Comparison of ENCODE assay signal across 8 mouse cellular contexts in genomic region chr9:124128379-124128778, GRCm38 (mm10). TPM values are rescaled to one million over a fixed set of nuclear protein-coding genes. Genes with fewer than 3 reads are reported as not detected.
A peak's percentile ranks its signal among the peaks of the same experiment; 100 is the strongest.
DNase-seq lines count a peak whose midpoint lies in the region; ATAC-seq and TF ChIP-seq lines count a peak whose summit lies in the region.

No protein-coding gene starts in this region.

- intact Hi-C loops in heart, postnatal 10 days (cut with DNase I), result loop anchor here (5.0 kb wide), 4 partner anchors 96 to 299 kb away; no protein-coding TSS in a partner anchor

- H3K9ac ChIP-seq in hindbrain, embryonic 16.5 days (ENCODE audit: low read depth, low read length), result no peak overlapping the region
- H3K9ac ChIP-seq in CH12.LX (ENCODE audit: insufficient read depth, low read depth), result no peak overlapping the region

- no peak for ATAC-seq in hindbrain, embryonic 16.5 days
- peak; percentile 77 for ATAC-seq in megakaryocyte-erythroid progenitor cell, adult 5-6 weeks (replicated peaks; ENCODE audit: low FRiP score, low TSS enrichment, poor library complexity, severe bottlenecking)

- no peak for TF ChIP-seq POLR2A in CH12.LX (IDR thresholded peaks at IDR 0.05; ENCODE audit: low read depth, low read length)

- H3K27me3 ChIP-seq in hindbrain, embryonic 10.5 days (ENCODE audit: insufficient read depth, poor library complexity, severe bottlenecking), result no peaks in the 10 kb centered on the region
- no peaks in the 10 kb centered on the region for H3K27me3 ChIP-seq in hindbrain, embryonic 16.5 days (replicated peaks; ENCODE audit: control insufficient read depth, insufficient read depth, low read length)
- H3K27me3 ChIP-seq in CH12.LX (replicated peaks), result no peaks in the 10 kb centered on the region

- H3K36me3 ChIP-seq in hindbrain, embryonic 10.5 days, result no peaks in the 10 kb centered on the region
- H3K36me3 ChIP-seq in hindbrain, embryonic 16.5 days (ENCODE audit: control insufficient read depth, insufficient read depth, low read length), result no peaks in the 10 kb centered on the region
- no peaks in the 10 kb centered on the region for H3K36me3 ChIP-seq in CH12.LX (replicated peaks in 1 of 2; ENCODE audit: control insufficient read depth in 1 of 2, insufficient read depth in 1 of 2, low read length in 1 of 2)

- peak; percentile 25 for DNase-seq in hindbrain, embryonic 10.5 days (ENCODE audit: low spot score)
- peak; percentile 70 for DNase-seq in CH12.LX (ENCODE audit: extremely low read depth)
- DNase-seq in c-Kit-negative CD71-positive TER-119-positive erythroid progenitor cells, embryonic 14.5 days (ENCODE audit: low read depth, low spot score), result peak; percentile 45
- peak; percentile 65 to 83 for DNase-seq in heart, postnatal 10 days
- DNase-seq in left cerebral cortex, adult 18-20 months (ENCODE audit: low spot score in 2 of 2), result peak; percentile 15 to 51
- peak; percentile 44 for DNase-seq in thymus, postnatal 25 days

- TF ChIP-seq EP300 in CH12.LX (IDR thresholded peaks at IDR 0.05; ENCODE audit: low read length), result no peak

- TF ChIP-seq RAD21 in CH12.LX (IDR thresholded peaks at IDR 0.05; ENCODE audit: low read depth, low read length), result peak; percentile 93

- H3K4me2 ChIP-seq in hindbrain, embryonic 16.5 days (ENCODE audit: low read length), result no peak overlapping the region
- H3K4me2 ChIP-seq in CH12.LX (ENCODE audit: insufficient read depth, low read depth, poor library complexity, severe bottlenecking), result no peak overlapping the region

- in situ Hi-C loops in CH12.LX (cut with MboI; ENCODE audit: low pct_ligation_motif_present, low pct_unique_long_range_greater_than_20kb, low sequenced_read_pairs), result loop anchor here (5.0 kb wide), 1 partner anchor 91 kb away; no protein-coding TSS in a partner anchor

- H3K79me2 ChIP-seq in CH12.LX (replicated peaks; ENCODE audit: control insufficient read depth, extremely low read depth, insufficient read depth, poor library complexity, severe bottlenecking), result no peaks in the 10 kb centered on the region

- H3K9me3 ChIP-seq in hindbrain, embryonic 10.5 days, result no peaks in the 10 kb centered on the region
- no peaks in the 10 kb centered on the region for H3K9me3 ChIP-seq in hindbrain, embryonic 16.5 days (ENCODE audit: control insufficient read depth, low read length)
- H3K9me3 ChIP-seq in CH12.LX (replicated peaks; ENCODE audit: low read length), result no peaks in the 10 kb centered on the region

- WGBS in hindbrain, embryonic 10.5 days, result 2% methylated on average over 1 of the region's 1 CpGs
- 0% methylated on average over 1 of the region's 1 CpGs for WGBS in hindbrain, embryonic 16.5 days

- no peak overlapping the region for H3K4me3 ChIP-seq in hindbrain, embryonic 10.5 days
- H3K4me3 ChIP-seq in hindbrain, embryonic 16.5 days (ENCODE audit: low read length), result no peak overlapping the region
- no peak overlapping the region for H3K4me3 ChIP-seq in CH12.LX (replicated peaks in 1 of 3; ENCODE audit: low read depth in 2 of 3, low read length in 2 of 3, poor library complexity in 1 of 3)

- no peaks in the 10 kb centered on the region for H3K4me1 ChIP-seq in hindbrain, embryonic 10.5 days (replicated peaks)
- no peaks in the 10 kb centered on the region for H3K4me1 ChIP-seq in hindbrain, embryonic 16.5 days (ENCODE audit: control insufficient read depth, insufficient read depth, low read depth, low read length)
- H3K4me1 ChIP-seq in CH12.LX (ENCODE audit: control insufficient read depth in 1 of 2, insufficient read depth in 2 of 2), result peaks cover 0 to 29% of the 10 kb centered on the region in 2 experiments; a peak in 2 of 4 replicates

- peak; percentile 48 to 89 for TF ChIP-seq CTCF in CH12.LX (conservative IDR thresholded peaks at IDR 0.05 in 1 of 2, IDR thresholded peaks at IDR 0.05 in 1 of 2; ENCODE audit: low read depth in 2 of 2, low read length in 2 of 2)

- no peak overlapping the region for H3K27ac ChIP-seq in hindbrain, embryonic 10.5 days
- H3K27ac ChIP-seq in hindbrain, embryonic 16.5 days (ENCODE audit: low read depth, low read length), result no peak overlapping the region
- no peak overlapping the region for H3K27ac ChIP-seq in CH12.LX (ENCODE audit: insufficient read depth, low read depth)

- dilution Hi-C loops in CH12.LX (cut with MboI; ENCODE audit: extremely low pct_ligation_motif_present, extremely low pct_unique_long_range_greater_than_20kb, low sequenced_read_pairs), result no loop called here

TF ChIP-seq in CH12.LX, 34 proteins besides CTCF, POLR2A, EP300 and RAD21:
- no peak for TF ChIP-seq NRF1 (IDR thresholded peaks at IDR 0.05; ENCODE audit: low read depth, low read length)
- no peak for TF ChIP-seq ZNF384 (IDR thresholded peaks at IDR 0.05; ENCODE audit: low read depth, low read length)
- TF ChIP-seq IRF4 (IDR thresholded peaks at IDR 0.05; ENCODE audit: low read depth, low read length), result no peak
- no peak for TF ChIP-seq ETS1 (conservative IDR thresholded peaks at IDR 0.05; ENCODE audit: low read depth, low read length)
- peak; percentile 33; the same call in 1 of the 2 replicates for TF ChIP-seq MYC (IDR thresholded peaks at IDR 0.05; ENCODE audit: low read depth, low read length)
- TF ChIP-seq POLR2AphosphoS2 (IDR thresholded peaks at IDR 0.05; ENCODE audit: low read depth, low read length), result no peak
- no peak for TF ChIP-seq TCF12 (IDR thresholded peaks at IDR 0.05; ENCODE audit: low read depth, low read length)
- TF ChIP-seq TBP (conservative IDR thresholded peaks at IDR 0.05; ENCODE audit: low read depth, low read length), result no peak
- TF ChIP-seq MAX (IDR thresholded peaks at IDR 0.05; ENCODE audit: low read length), result no peak
- no peak for TF ChIP-seq USF2 (conservative IDR thresholded peaks at IDR 0.05; ENCODE audit: low read depth, low read length)
- TF ChIP-seq ZC3H11A (IDR thresholded peaks at IDR 0.05; ENCODE audit: low read depth, low read length), result peak; percentile 65
- TF ChIP-seq HCFC1 (IDR thresholded peaks at IDR 0.05; ENCODE audit: low read depth, low read length), result no peak
- TF ChIP-seq CHD1 (IDR thresholded peaks at IDR 0.05; ENCODE audit: low read depth, low read length), result no peak
- TF ChIP-seq SMC3 (IDR thresholded peaks at IDR 0.05; ENCODE audit: low read depth, low read length), result peak; percentile 83
- TF ChIP-seq KAT2A (IDR thresholded peaks at IDR 0.05; ENCODE audit: insufficient replicate concordance, low read length), result no peak
- TF ChIP-seq ZKSCAN1 (IDR thresholded peaks at IDR 0.05; ENCODE audit: borderline replicate concordance, low read depth, low read length), result no peak
- TF ChIP-seq ZMIZ1 (IDR thresholded peaks at IDR 0.05; ENCODE audit: low read depth, low read length), result no peak

RNA-seq across cellular contexts. Expression of gene Ccr5, which starts 7.0 kb away (rescaled TPM):
- 0.76 and 0.78 TPM in 2 replicates for polyA plus RNA-seq in hindbrain, embryonic 10.5 days (2016; fragmentation: Nextera tagmentation; extraction: Ambion mirVana)
- polyA plus RNA-seq in hindbrain, embryonic 16.5 days (2015; fragmentation: Nextera tagmentation; extraction: Ambion mirVana), result 0.66 and 1.1 TPM in 2 replicates
- 1.0 and 1.2 TPM in 2 replicates for total RNA-seq in CH12.LX (2012; rRNA removed)
- 0.54 and 0.86 TPM in 2 replicates for total RNA-seq in CH12.LX (2014; rRNA removed)
- polyA plus RNA-seq in CH12.LX (2012; ENCODE audit: insufficient read length, low read depth), result 1.8 and 2.1 TPM in 2 replicates
- total RNA-seq in heart, postnatal 10 days (2021), result 1 to 10 TPM in 1 of 2 experiments, under 1 TPM in 1; 0.89 to 2.2 TPM
- 1 to 10 TPM; 4.3 to 7.2 TPM for total RNA-seq in left cerebral cortex, adult 18-20 months (2021)
- not detected in 2 replicates for total RNA-seq in megakaryocyte-erythroid progenitor cell, adult 5-6 weeks (2014; fragmentation: Nextera tagmentation)
- total RNA-seq in megakaryocyte-erythroid progenitor cell, adult 5-6 weeks (2017), result 0.27 and 5.4 TPM in 2 replicates

RNA-seq across cellular contexts. Expression of gene Ccr2, which starts 26.6 kb away (rescaled TPM):
- 0.05 and 0.09 TPM in 2 replicates for polyA plus RNA-seq in hindbrain, embryonic 10.5 days (2016; fragmentation: Nextera tagmentation; extraction: Ambion mirVana)
- 0.18 and 0.42 TPM in 2 replicates for polyA plus RNA-seq in hindbrain, embryonic 16.5 days (2015; fragmentation: Nextera tagmentation; extraction: Ambion mirVana)
- not detected in 2 replicates for total RNA-seq in CH12.LX (2012; rRNA removed)
- not detected in 2 replicates for total RNA-seq in CH12.LX (2014; rRNA removed)
- not detected in 2 replicates for polyA plus RNA-seq in CH12.LX (2012; ENCODE audit: insufficient read length, low read depth)
- 1 to 10 TPM in 1 of 2 experiments, under 1 TPM in 1; 0.74 to 1.4 TPM for total RNA-seq in heart, postnatal 10 days (2021)
- total RNA-seq in left cerebral cortex, adult 18-20 months (2021), result under 1 TPM; 0.19 TPM
- 0.37 and 1.3 TPM in 2 replicates for total RNA-seq in megakaryocyte-erythroid progenitor cell, adult 5-6 weeks (2014; fragmentation: Nextera tagmentation)
- 6.9 and 23.4 TPM in 2 replicates for total RNA-seq in megakaryocyte-erythroid progenitor cell, adult 5-6 weeks (2017)
